Mouse (Mus musculus) forebrain, embryonic 12.5 days (tissue): ENCODE results near the gene Zc3h13. TPM values are rescaled to one million over a fixed set of nuclear protein-coding genes. Genes with fewer than 3 reads are reported as not detected.

Experiments used
- ATAC-seq: fragments of 200-750 bp; cut with Nextera tagmentation; 2 replicates; pipeline ENCODE4 v1.8.0; 2017; ENCODE audit warnings: moderate TSS enrichment; ENCODE audit not compliant: low FRiP score
- H3K27ac ChIP-seq: fragments of 300-500 bp; sonication (generic); 2 replicates; pipeline ENCODE4 v1.5.1; 2016; ENCODE audit warnings: mild to moderate bottlenecking
- H3K27me3 ChIP-seq: fragments of 300-500 bp; sonication (generic); 2 replicates; pipeline ENCODE4 v1.6.1; 2016; ENCODE audit warnings: mild to moderate bottlenecking
- H3K36me3 ChIP-seq: fragments of 300-500 bp; sonication (generic); replicated peaks from 2 replicates; pipeline ENCODE4 v1.6.1; 2016; ENCODE audit warnings: mild to moderate bottlenecking
- H3K4me1 ChIP-seq: fragments of 300-500 bp; sonication (generic); 2 replicates; pipeline ENCODE4 v1.6.1; 2016
- H3K4me2 ChIP-seq: fragments of 300-500 bp; sonication (generic); 2 replicates; pipeline ENCODE4 v1.6.1; 2016; ENCODE audit warnings: mild to moderate bottlenecking, moderate library complexity
- H3K4me3 ChIP-seq: fragments of 300-500 bp; sonication (generic); replicated peaks from 2 replicates; pipeline ENCODE4 v1.5.1; 2016; ENCODE audit warnings: mild to moderate bottlenecking
- H3K9ac ChIP-seq: fragments of 300-500 bp; sonication (generic); 2 replicates; pipeline ENCODE4 v1.6.1; 2016; ENCODE audit warnings: mild to moderate bottlenecking
- H3K9me3 ChIP-seq: fragments of 300-500 bp; sonication (generic); 2 replicates; pipeline ENCODE4 v1.6.1; 2016
- WGBS: fragments of 180-500 bp; shearing (Covaris S2); methylation state at CpG from one replicate; pipeline ENCODE4 v1.1.7; 2016; 5-methylcytosine and 5-hydroxymethylcytosine counted together
- polyA plus RNA-seq: library from polyadenylated mRNA; unstranded; fragments of >200 nt; fragmentation: Nextera tagmentation; extraction: Ambion mirVana; gene quantifications from 2 replicates; pipeline ENCODE4 v1.2.1, GENCODE M21; 2016

Zc3h13 gene
- polyA plus RNA-seq, 1 experiment from 2014 or later, result 48.1 TPM

DNA sequence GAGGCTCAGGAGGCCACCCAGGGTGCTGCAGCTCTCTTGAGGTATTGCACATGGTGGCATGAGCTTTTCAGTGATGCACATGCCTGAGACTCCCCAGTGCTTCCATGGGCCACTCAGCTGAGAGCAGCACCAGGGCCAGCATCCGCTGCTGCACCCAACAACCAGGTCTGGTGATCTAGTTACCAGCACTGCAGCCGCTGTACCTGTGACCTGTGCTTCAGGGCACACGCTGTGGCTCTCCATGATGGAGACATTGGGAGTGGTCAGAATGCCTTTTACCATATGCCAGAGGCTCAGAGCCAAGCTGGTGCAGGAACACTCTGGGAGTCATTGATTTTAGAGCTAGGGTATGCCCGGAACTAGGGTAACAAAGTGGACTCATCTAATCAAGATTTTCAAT, 50.1 kb downstream of the Zc3h13 start:
- Histone ChIP-seq H3K4me1 (no peaks in the 10 kb centered on the region), H3K27me3 (no peaks in the 10 kb centered on the region), H3K36me3 (peaks cover 68% of the 10 kb centered on the region), H3K9ac (no peak overlapping the region), H3K4me2 (no peak overlapping the region), H3K9me3 (no peaks in the 10 kb centered on the region), H3K27ac (no peak overlapping the region), H3K4me3 (no peak overlapping the region)
- WGBS, result 95% methylated on average over 4 of the region's 4 CpGs
- no peak for ATAC-seq

- 94% methylated on average over 2 of the region's 2 CpGs for WGBS
- ATAC-seq, result no peak
- H3K36me3 ChIP-seq, result peaks cover 44% of the 10 kb centered on the region
Observed at GRCm38 (mm10) chr14:75337884-75338283, 53.7 kb downstream of the Zc3h13 start.

GRCm38 (mm10) chr14:75346041-75346440, 61.9 kb downstream of the Zc3h13 start:
- Histone ChIP-seq H3K4me1 (no peaks in the 10 kb centered on the region), H3K9ac (no peak overlapping the region), H3K27ac (no peak overlapping the region), H3K36me3 (peaks cover 21% of the 10 kb centered on the region), H3K4me2 (no peak overlapping the region), H3K4me3 (no peak overlapping the region), H3K27me3 (no peaks in the 10 kb centered on the region), H3K9me3 (no peaks in the 10 kb centered on the region)
- no peak for ATAC-seq
- 92% methylated on average over 5 of the region's 5 CpGs for WGBS

More at GRCm38 (mm10) chr14:75337884-75338283, 53.7 kb downstream of the Zc3h13 start:
- H3K4me3 ChIP-seq, result no peak overlapping the region
- H3K27me3 ChIP-seq, result no peaks in the 10 kb centered on the region
- H3K27ac ChIP-seq, result no peak overlapping the region
- no peaks in the 10 kb centered on the region for H3K4me1 ChIP-seq
- H3K9ac ChIP-seq, result no peak overlapping the region
- H3K4me2 ChIP-seq, result no peak overlapping the region
- no peaks in the 10 kb centered on the region for H3K9me3 ChIP-seq

DNA sequence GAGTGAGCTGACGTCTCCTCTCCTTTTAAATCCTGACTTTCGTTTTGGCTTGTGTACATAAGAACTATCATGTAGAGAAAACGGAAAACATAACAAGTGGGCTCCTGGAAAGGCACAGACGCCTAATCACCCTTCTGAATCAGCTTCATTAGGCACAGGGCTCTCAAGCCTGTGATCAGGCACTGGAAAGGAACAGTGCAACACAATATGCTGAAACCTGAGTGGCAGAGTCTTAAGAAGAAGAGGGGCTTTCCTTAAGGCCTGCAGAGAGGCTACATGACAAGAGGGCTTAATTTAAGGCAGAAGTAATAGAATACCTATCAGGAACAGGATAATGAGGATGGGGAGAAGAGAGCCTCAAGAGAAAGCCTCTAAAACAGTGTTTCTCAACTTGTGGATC, 67.5 kb downstream of the Zc3h13 start:
- no peak overlapping the region for H3K27ac ChIP-seq
- no peak for ATAC-seq
- H3K27me3 ChIP-seq, result no peaks in the 10 kb centered on the region

DNA sequence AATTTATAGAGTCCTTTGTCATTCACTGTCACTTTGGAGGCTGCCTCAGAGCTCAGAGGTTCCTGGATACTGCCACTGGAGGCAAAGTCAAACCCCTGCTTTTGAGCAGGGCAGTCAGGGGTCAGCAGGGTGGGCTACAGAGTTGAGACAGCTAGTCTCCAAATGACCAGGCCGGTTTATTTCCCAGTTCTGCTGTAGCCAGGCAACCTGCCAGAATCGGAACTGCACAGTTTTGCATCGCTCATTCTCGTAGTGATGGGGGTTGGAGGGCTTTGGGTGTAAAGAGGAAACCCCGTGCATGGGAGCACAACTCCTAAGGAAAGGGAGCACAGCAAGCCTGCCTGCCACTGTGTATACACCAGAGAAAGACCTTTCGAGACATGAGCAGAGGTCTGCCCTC, 79.1 kb downstream of the Zc3h13 start:
- Histone ChIP-seq H3K9ac (no peak overlapping the region), H3K4me1 (no peaks in the 10 kb centered on the region), H3K9me3 (no peaks in the 10 kb centered on the region), H3K27ac (no peak overlapping the region), H3K36me3 (no peaks in the 10 kb centered on the region), H3K4me2 (no peak overlapping the region), H3K27me3 (no peaks in the 10 kb centered on the region), H3K4me3 (no peak overlapping the region)
- whole genome bisulfite sequencing, result 84% methylated on average over 6 of the region's 6 CpGs
- ATAC-seq, result no peak

More for the DNA sequence above, 67.5 kb downstream of the Zc3h13 start:
- no peak overlapping the region for H3K9ac ChIP-seq
- peaks cover 2% of the 10 kb centered on the region; the same call in 1 of the 2 replicates for H3K36me3 ChIP-seq
- no peak overlapping the region for H3K4me2 ChIP-seq
- H3K4me1 ChIP-seq, result no peaks in the 10 kb centered on the region
- H3K4me3 ChIP-seq, result no peak overlapping the region
- WGBS, result 30% methylated on average over 4 of the region's 4 CpGs
- H3K9me3 ChIP-seq, result no peaks in the 10 kb centered on the region

GRCm38 (mm10) chr14:75365301-75366035, 81.3 kb downstream of the Zc3h13 start:
- H3K9me3 ChIP-seq, result no peaks in the 10 kb centered on the region
- WGBS, result 82% methylated on average over 9 of the region's 9 CpGs
- H3K4me2 ChIP-seq, result no peak overlapping the region
- H3K36me3 ChIP-seq, result no peaks in the 10 kb centered on the region
- no peak overlapping the region for H3K27ac ChIP-seq
- H3K27me3 ChIP-seq, result no peaks in the 10 kb centered on the region
- no peaks in the 10 kb centered on the region for H3K4me1 ChIP-seq
- H3K4me3 ChIP-seq, result no peak overlapping the region
- ATAC-seq, result no peak
- H3K9ac ChIP-seq, result no peak overlapping the region

GRCm38 (mm10) chr14:75366741-75367140, 82.6 kb downstream of the Zc3h13 start:
- H3K27ac ChIP-seq, result no peak overlapping the region

DNA sequence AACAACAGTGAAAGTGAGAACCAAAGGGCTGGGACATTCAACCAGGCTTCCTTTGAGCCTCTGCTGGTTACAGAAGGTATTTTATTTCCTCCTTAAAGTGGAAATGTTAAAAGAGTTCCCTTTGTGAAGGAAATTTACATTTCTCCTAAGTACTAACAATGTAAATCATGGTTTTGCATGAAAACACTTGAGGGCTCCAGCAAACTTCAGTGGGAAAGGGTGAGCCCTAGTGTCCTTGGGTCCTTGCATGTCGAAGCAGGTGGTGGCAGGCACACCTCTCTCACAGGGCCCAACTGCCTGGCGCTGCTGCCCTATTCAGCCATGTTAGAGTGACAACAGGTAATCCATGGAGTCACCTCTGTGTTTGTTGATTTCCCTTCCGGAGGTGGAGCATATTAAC, 83.3 kb downstream of the Zc3h13 start:
- no peak for ATAC-seq
- 54% methylated on average over 3 of the region's 3 CpGs for WGBS
- H3K4me1 ChIP-seq, result no peaks in the 10 kb centered on the region

More at GRCm38 (mm10) chr14:75366741-75367140, 82.6 kb downstream of the Zc3h13 start:
- Histone ChIP-seq H3K9me3 (no peaks in the 10 kb centered on the region), H3K4me3 (no peak overlapping the region), H3K36me3 (no peaks in the 10 kb centered on the region), H3K4me1 (no peaks in the 10 kb centered on the region), H3K4me2 (no peak overlapping the region), H3K9ac (no peak overlapping the region), H3K27me3 (no peaks in the 10 kb centered on the region)
- no peak for ATAC-seq
- 39% methylated on average over 11 of the region's 11 CpGs for WGBS

DNA sequence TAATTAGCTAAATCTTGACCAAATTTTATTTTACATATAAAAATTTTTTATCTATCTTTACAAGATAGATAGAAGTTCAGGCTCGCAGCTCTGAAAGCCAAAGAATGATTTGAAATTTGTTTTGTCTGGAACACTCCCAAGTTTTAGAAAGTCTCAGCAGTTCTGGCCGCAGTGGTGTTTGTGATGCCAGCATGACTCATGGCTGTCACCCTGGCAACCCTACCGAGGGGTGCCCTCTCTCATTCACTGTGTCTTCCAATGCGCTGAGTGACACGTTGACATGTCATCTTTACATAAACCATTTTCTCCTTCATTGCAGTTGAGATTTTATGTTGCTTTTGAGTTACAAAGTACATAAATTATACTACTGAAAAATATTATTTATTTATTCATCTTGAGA, 85.7 kb downstream of the Zc3h13 start:
- no peaks in the 10 kb centered on the region for H3K4me1 ChIP-seq
- no peaks in the 10 kb centered on the region for H3K9me3 ChIP-seq
- no peak for ATAC-seq
- H3K27me3 ChIP-seq, result no peaks in the 10 kb centered on the region
- no peak overlapping the region for H3K9ac ChIP-seq
- no peak overlapping the region for H3K4me3 ChIP-seq
- WGBS, result 77% methylated on average over 5 of the region's 5 CpGs
- H3K36me3 ChIP-seq, result no peaks in the 10 kb centered on the region
- no peak overlapping the region for H3K4me2 ChIP-seq
- H3K27ac ChIP-seq, result no peak overlapping the region

More for the DNA sequence above, 83.3 kb downstream of the Zc3h13 start:
- no peak overlapping the region for H3K27ac ChIP-seq
- no peaks in the 10 kb centered on the region for H3K9me3 ChIP-seq
- no peaks in the 10 kb centered on the region for H3K27me3 ChIP-seq
- H3K4me2 ChIP-seq, result no peak overlapping the region
- H3K36me3 ChIP-seq, result no peaks in the 10 kb centered on the region
- H3K4me3 ChIP-seq, result no peak overlapping the region
- H3K9ac ChIP-seq, result no peak overlapping the region

GRCm38 (mm10) chr14:75375006-75375598, 90.9 kb downstream of the Zc3h13 start:
- Histone ChIP-seq H3K9ac (no peak overlapping the region), H3K27ac (no peak overlapping the region), H3K4me2 (no peak overlapping the region), H3K4me1 (peaks cover 7% of the 10 kb centered on the region), H3K36me3 (no peaks in the 10 kb centered on the region), H3K9me3 (no peaks in the 10 kb centered on the region), H3K4me3 (no peak overlapping the region), H3K27me3 (no peaks in the 10 kb centered on the region)
- ATAC-seq, result no peak
- 72% methylated on average over 11 of the region's 11 CpGs for WGBS

DNA sequence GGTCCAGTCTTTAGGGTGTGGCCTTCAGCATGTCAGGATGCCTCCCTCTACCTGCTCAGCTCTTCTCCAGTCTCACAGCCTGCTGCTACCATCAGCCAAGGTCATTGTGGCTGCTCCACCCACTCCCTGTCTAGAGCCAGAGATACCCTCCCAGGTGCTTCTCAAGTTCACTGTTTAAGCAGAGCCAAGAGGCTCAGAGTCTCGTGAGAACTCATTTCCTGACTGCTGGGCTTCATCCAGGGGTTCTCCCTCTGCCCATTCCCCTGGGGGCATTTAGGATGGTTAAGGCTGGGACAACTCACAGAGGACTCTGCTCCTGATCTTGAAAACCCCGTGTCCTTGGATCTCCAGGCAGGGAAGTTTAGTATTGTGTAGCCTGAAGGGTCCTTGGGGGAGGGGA, 92.1 kb downstream of the Zc3h13 start:
- Histone ChIP-seq H3K27me3 (no peaks in the 10 kb centered on the region), H3K27ac (no peak overlapping the region), H3K4me2 (no peak overlapping the region), H3K4me1 (peaks cover 7% of the 10 kb centered on the region), H3K36me3 (no peaks in the 10 kb centered on the region), H3K9me3 (no peaks in the 10 kb centered on the region), H3K9ac (no peak overlapping the region), H3K4me3 (no peak overlapping the region)
- no peak for ATAC-seq
- 59% methylated on average over 2 of the region's 2 CpGs for WGBS

- Histone ChIP-seq H3K4me2 (no peak overlapping the region), H3K36me3 (no peaks in the 10 kb centered on the region), H3K9me3 (no peaks in the 10 kb centered on the region), H3K27ac (no peak overlapping the region), H3K4me1 (peaks cover 7% of the 10 kb centered on the region), H3K4me3 (no peak overlapping the region), H3K9ac (no peak overlapping the region), H3K27me3 (no peaks in the 10 kb centered on the region)
- ATAC-seq, result no peak
- WGBS, result 51% methylated on average over 7 of the region's 7 CpGs
Observed at GRCm38 (mm10) chr14:75377612-75378011, 93.4 kb downstream of the Zc3h13 start.
